Mouse (Mus musculus): ENCODE data around the gene Auts2. TPM values are rescaled to one million over a fixed set of nuclear protein-coding genes. Genes with fewer than 3 reads are reported as not detected.

Gene Auts2
- polyA plus RNA-seq, 1 experiment from 2014 or later, result 7.5 TPM

DNA sequence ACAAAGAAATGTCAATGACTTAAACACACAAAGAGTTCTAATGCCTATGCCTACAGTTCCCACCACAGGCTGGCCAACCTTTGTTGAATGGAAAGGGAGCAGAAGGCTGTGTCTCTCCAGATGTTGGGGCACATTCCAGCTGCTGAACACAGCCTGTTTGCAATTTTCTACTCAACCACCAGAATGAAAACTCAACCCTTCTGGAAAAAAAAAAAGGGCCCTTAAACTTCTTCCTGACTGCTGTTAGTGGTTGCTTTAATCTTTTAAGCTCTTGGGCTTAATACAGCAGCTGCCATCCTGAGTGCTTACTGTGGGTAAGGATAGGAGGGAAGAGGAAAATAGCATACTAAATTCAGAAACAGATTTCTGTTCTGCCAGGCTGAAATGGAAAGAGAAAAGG lies 333.4 kb downstream of the Auts2 start:
- DNase-seq (ENCODE audit: low spot score), result no peak
- H3K9me3 ChIP-seq (replicated peaks; ENCODE audit: low read length), result no peaks in the 10 kb centered on the region

DNA sequence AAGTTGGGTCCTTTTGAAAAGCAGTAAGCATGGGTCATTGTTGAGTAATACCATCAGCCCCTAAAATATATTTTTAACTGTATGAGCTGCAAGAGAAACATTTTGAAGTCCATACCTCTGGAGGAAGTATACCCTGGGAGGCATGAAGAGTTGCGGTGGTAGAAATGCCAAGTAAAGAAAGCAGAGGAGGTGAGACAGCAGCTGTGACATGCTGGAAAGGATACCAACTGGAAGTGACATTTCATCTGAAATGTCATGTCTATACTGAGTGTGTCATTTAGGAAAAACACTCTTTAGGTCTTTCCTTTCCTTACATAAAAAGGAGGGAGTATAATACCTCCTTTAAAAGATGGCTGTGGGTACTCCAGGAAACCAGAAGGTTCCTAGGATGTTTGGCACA lies 336.9 kb downstream of the Auts2 start:
- no peak for ATAC-seq (replicated peaks; ENCODE audit: low FRiP score, low read depth)
- no peaks in the 10 kb centered on the region for H3K27me3 ChIP-seq (ENCODE audit: insufficient read depth, low read length)
- no peak for TF ChIP-seq CTCF (IDR thresholded peaks at IDR 0.05; ENCODE audit: low read depth)
- 0 out of 2 replicates have a peak, but pooled peaks cover 5% of the 10 kb centered on the region for H3K4me1 ChIP-seq (replicated peaks; ENCODE audit: insufficient read depth, low read length)
- H3K4me2 ChIP-seq (ENCODE audit: low read length), result no peak overlapping the region
- WGBS, result 85% methylated on average over 1 of the region's 1 CpGs
- H3K36me3 ChIP-seq (ENCODE audit: insufficient read depth, low read length), result no peaks in the 10 kb centered on the region
- H3K9ac ChIP-seq (ENCODE audit: low read depth, low read length), result no peak overlapping the region
- no peak for DNase-seq (ENCODE audit: low spot score)
- H3K4me3 ChIP-seq (replicated peaks; ENCODE audit: low read depth, low read length), result no peak overlapping the region
- H3K9me3 ChIP-seq (replicated peaks; ENCODE audit: low read length), result no peaks in the 10 kb centered on the region
- no peak overlapping the region for H3K27ac ChIP-seq

More for the DNA sequence above, 333.4 kb downstream of the Auts2 start:
- H3K4me3 ChIP-seq (replicated peaks; ENCODE audit: low read depth, low read length), result no peak overlapping the region
- no peak for ATAC-seq (replicated peaks; ENCODE audit: low FRiP score, low read depth)
- no peak overlapping the region for H3K27ac ChIP-seq
- no peak overlapping the region for H3K9ac ChIP-seq (ENCODE audit: low read depth, low read length)
- no peaks in the 10 kb centered on the region for H3K4me1 ChIP-seq (replicated peaks; ENCODE audit: insufficient read depth, low read length)
- no peak for TF ChIP-seq CTCF (IDR thresholded peaks at IDR 0.05; ENCODE audit: low read depth)
- no peaks in the 10 kb centered on the region for H3K36me3 ChIP-seq (ENCODE audit: insufficient read depth, low read length)
- H3K27me3 ChIP-seq (ENCODE audit: insufficient read depth, low read length), result no peaks in the 10 kb centered on the region
- no peak overlapping the region for H3K4me2 ChIP-seq (ENCODE audit: low read length)

GRCm38 (mm10) chr5:132203846-132204245 lies 339.3 kb downstream of the Auts2 start:
- no peaks in the 10 kb centered on the region for H3K27me3 ChIP-seq (ENCODE audit: insufficient read depth, low read length)
- H3K9ac ChIP-seq (ENCODE audit: low read depth, low read length), result no peak overlapping the region
- no peak overlapping the region for H3K4me2 ChIP-seq (ENCODE audit: low read length)
- H3K27ac ChIP-seq, result no peak overlapping the region
- no peak overlapping the region for H3K4me3 ChIP-seq (replicated peaks; ENCODE audit: low read depth, low read length)
- WGBS, result 81% methylated on average over 11 of the region's 11 CpGs
- H3K36me3 ChIP-seq (ENCODE audit: insufficient read depth, low read length), result no peaks in the 10 kb centered on the region
- no peaks in the 10 kb centered on the region for H3K9me3 ChIP-seq (replicated peaks; ENCODE audit: low read length)
- ATAC-seq (replicated peaks; ENCODE audit: low FRiP score, low read depth), result no peak
- peaks cover 9% of the 10 kb centered on the region for H3K4me1 ChIP-seq (replicated peaks; ENCODE audit: insufficient read depth, low read length)
- no peak for TF ChIP-seq CTCF (IDR thresholded peaks at IDR 0.05; ENCODE audit: low read depth)
- no peak for DNase-seq (ENCODE audit: low spot score)

DNA sequence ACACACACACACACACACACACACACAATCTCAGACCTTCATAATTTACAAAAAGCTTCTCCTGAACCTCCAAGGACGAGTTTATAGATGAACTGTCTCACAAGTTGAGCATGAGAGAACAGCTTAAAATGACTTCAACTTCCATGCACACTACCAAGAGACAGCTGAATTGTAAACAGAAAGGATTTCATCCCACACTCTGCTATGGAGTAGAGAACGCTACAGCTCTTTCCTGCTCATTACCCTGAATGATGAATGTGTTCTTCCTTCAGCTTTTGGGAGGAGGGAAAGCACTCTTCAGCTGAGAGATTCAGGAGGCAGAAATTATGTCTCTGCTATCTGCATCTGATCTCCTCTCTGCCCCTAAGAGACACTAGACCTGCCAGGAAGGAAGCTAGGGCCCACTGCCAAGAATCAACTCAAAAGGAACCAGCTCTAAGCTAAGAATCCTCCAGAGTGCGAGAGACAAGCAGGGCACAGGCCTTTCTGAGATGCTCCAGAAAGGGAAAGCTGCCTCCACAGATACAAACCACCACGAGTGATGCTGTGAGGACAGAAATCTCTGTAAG lies 342.0 kb downstream of the Auts2 start:
- no peak overlapping the region for H3K4me3 ChIP-seq (replicated peaks; ENCODE audit: low read depth, low read length)
- H3K9me3 ChIP-seq (replicated peaks; ENCODE audit: low read length), result no peaks in the 10 kb centered on the region
- DNase-seq (ENCODE audit: low spot score) (peak; percentile 75), ATAC-seq (replicated peaks; ENCODE audit: low FRiP score, low read depth) (no peak)
- no peaks in the 10 kb centered on the region for H3K36me3 ChIP-seq (ENCODE audit: insufficient read depth, low read length)
- TF ChIP-seq CTCF (IDR thresholded peaks at IDR 0.05; ENCODE audit: low read depth), result no peak
- H3K27me3 ChIP-seq (ENCODE audit: insufficient read depth, low read length), result no peaks in the 10 kb centered on the region
- H3K4me1 ChIP-seq (replicated peaks; ENCODE audit: insufficient read depth, low read length), result peaks cover 9% of the 10 kb centered on the region
- 17% methylated on average over 4 of the region's 4 CpGs for WGBS
- 0 out of 2 replicates have a peak overlapping the region, but pooled peaks have one; percentile 6 for H3K27ac ChIP-seq
- H3K4me2 ChIP-seq (ENCODE audit: low read length), result no peak overlapping the region
- H3K9ac ChIP-seq (ENCODE audit: low read depth, low read length), result no peak overlapping the region

GRCm38 (mm10) chr5:132200595-132200994 lies 342.5 kb downstream of the Auts2 start:
- no peaks in the 10 kb centered on the region for H3K36me3 ChIP-seq (ENCODE audit: insufficient read depth, low read length)
- H3K4me1 ChIP-seq (replicated peaks; ENCODE audit: insufficient read depth, low read length), result peaks cover 9% of the 10 kb centered on the region
- no peak overlapping the region; the same call in 1 of the 2 replicates for H3K4me2 ChIP-seq (ENCODE audit: low read length)
- H3K9ac ChIP-seq (ENCODE audit: low read depth, low read length), result no peak overlapping the region
- WGBS, result 21% methylated on average over 4 of the region's 4 CpGs
- H3K27ac ChIP-seq, result no peak overlapping the region
- no peaks in the 10 kb centered on the region for H3K27me3 ChIP-seq (ENCODE audit: insufficient read depth, low read length)
- no peak for TF ChIP-seq CTCF (IDR thresholded peaks at IDR 0.05; ENCODE audit: low read depth)
- ATAC-seq (replicated peaks; ENCODE audit: low FRiP score, low read depth) (no peak), DNase-seq (ENCODE audit: low spot score) (peak; percentile 52)
- H3K9me3 ChIP-seq (replicated peaks; ENCODE audit: low read length), result no peaks in the 10 kb centered on the region
- H3K4me3 ChIP-seq (replicated peaks; ENCODE audit: low read depth, low read length), result no peak overlapping the region

DNA sequence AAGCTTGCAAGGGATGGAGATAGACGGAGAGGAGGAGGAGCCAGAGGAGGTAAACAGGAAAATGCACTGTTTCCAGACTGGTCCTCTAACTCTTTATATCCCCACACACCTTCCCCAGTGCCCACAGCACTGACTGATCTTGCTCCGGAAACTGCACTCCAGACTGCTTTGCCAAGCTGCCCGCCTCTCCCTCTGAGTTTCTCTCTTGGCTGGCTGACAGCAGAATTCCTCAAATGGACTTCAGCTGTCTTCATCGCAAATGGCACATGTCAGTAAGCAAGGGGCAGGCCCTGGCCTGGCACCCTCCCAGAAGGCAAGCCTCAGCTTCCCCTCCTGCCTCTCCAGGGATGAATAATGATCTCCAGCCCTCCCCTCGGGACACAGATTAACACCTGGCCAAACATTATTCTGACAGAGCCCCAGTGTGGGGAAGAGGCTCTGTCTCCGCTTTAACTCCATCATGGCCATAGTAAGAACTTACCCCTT lies 348.1 kb downstream of the Auts2 start:
- TF ChIP-seq CTCF (IDR thresholded peaks at IDR 0.05; ENCODE audit: low read depth), result no peak
- H3K4me3 ChIP-seq (replicated peaks; ENCODE audit: low read depth, low read length), result no peak overlapping the region
- DNase-seq (ENCODE audit: low spot score), result peak; percentile 39
- 0 out of 2 replicates have a peak, but pooled peaks have one; percentile 43 for ATAC-seq (replicated peaks; ENCODE audit: low FRiP score, low read depth)
- H3K27ac ChIP-seq, result peak overlapping the region; percentile 1; the same call in 1 of the 2 replicates
- H3K4me2 ChIP-seq (ENCODE audit: low read length), result peak overlapping the region; percentile 13
- H3K4me1 ChIP-seq (replicated peaks; ENCODE audit: insufficient read depth, low read length), result peaks cover 16% of the 10 kb centered on the region
- H3K9ac ChIP-seq (ENCODE audit: low read depth, low read length), result no peak overlapping the region
- 14% methylated on average over 6 of the region's 6 CpGs for WGBS
- H3K9me3 ChIP-seq (replicated peaks; ENCODE audit: low read length), result no peaks in the 10 kb centered on the region
- H3K27me3 ChIP-seq (ENCODE audit: insufficient read depth, low read length), result no peaks in the 10 kb centered on the region
- no peaks in the 10 kb centered on the region for H3K36me3 ChIP-seq (ENCODE audit: insufficient read depth, low read length)

All from kidney, postnatal 0 days (tissue).